In genomic region chr4:100752278-100752677, GRCm38 (mm10) we compare ENCODE assay signal across 20 mouse cellular contexts.
"Had no signal": no experiment of that assay in that cellular context is flagged by ENCODE, and none has a peak within 500 bp of the region (broad histone marks: within the 10 kb centered on the region; RNA-seq: fewer than 3 reads in every experiment).

No protein-coding gene starts in this region.

- H3K9ac ChIP-seq: kidney, embryonic 15.5 days; liver, embryonic 15.5 days; neural tube, embryonic 12.5 days; neural tube, embryonic 15.5 days; stomach, embryonic 15.5 days had no signal

- H3K4me1 ChIP-seq: kidney, embryonic 15.5 days; liver, embryonic 15.5 days; neural tube, embryonic 12.5 days; neural tube, embryonic 15.5 days; stomach, embryonic 15.5 days had no signal

- H3K27me3 ChIP-seq: kidney, embryonic 15.5 days; liver, embryonic 15.5 days; neural tube, embryonic 12.5 days; neural tube, embryonic 15.5 days; stomach, embryonic 15.5 days had no signal

- H3K4me3 ChIP-seq: kidney, embryonic 15.5 days; left cerebral cortex, adult 2 months; liver, embryonic 15.5 days; neural tube, embryonic 12.5 days; neural tube, embryonic 15.5 days; stomach, embryonic 15.5 days had no signal

- H3K9me3 ChIP-seq: kidney, embryonic 15.5 days; liver, embryonic 15.5 days; neural tube, embryonic 12.5 days; neural tube, embryonic 15.5 days; stomach, embryonic 15.5 days had no signal

- H3K36me3 ChIP-seq: kidney, embryonic 15.5 days; liver, embryonic 15.5 days; neural tube, embryonic 12.5 days; neural tube, embryonic 15.5 days; stomach, embryonic 15.5 days had no signal

- DNase-seq: kidney, adult 11 months; kidney, adult 8-10 months; kidney, postnatal 10 days; kidney, postnatal 36 days; layer of hippocampus, postnatal 36 days; lung, adult 2 months; lung, postnatal 14 days; lung, postnatal 4 days; midbrain, embryonic 14.5 days; right cerebral cortex, adult 18-20 months; right cerebral cortex, postnatal 25 days; spleen, adult 18-20 months; thymus, postnatal 25 days had no signal

- H3K4me2 ChIP-seq: kidney, embryonic 15.5 days; liver, embryonic 15.5 days; midbrain, embryonic 11.5 days; neural tube, embryonic 12.5 days; neural tube, embryonic 15.5 days; stomach, embryonic 15.5 days had no signal

- H3K27ac ChIP-seq: kidney, embryonic 15.5 days; left cerebral cortex, adult 2 months; liver, embryonic 15.5 days; neural tube, embryonic 12.5 days; neural tube, embryonic 15.5 days; stomach, embryonic 15.5 days had no signal
